Mouse (Mus musculus): Measurements from ENCODE around the gene Plcxd3. TPM values are rescaled to one million over a fixed set of nuclear protein-coding genes. Genes with fewer than 3 reads are reported as not detected.
A peak's percentile ranks its signal among the peaks of the same experiment; 100 is the strongest.

Gene Plcxd3
- polyA plus RNA-seq (2014; fragmentation: Nextera tagmentation; extraction: Ambion mirVana) = 26.3 and 33.3 TPM in 2 replicates

- Histone ChIP-seq H3K9me3 (replicated peaks; ENCODE audit: control insufficient read depth, low read length) (no peaks in the 10 kb centered on the region), H3K27ac (ENCODE audit: low read depth, low read length) (0 out of 2 replicates have a peak within 1 kb of the TSS, but pooled peaks have one; percentile 39), H3K36me3 (ENCODE audit: control insufficient read depth, insufficient read depth, low read length) (no peaks in the 10 kb centered on the region), H3K27me3 (replicated peaks; ENCODE audit: control insufficient read depth, insufficient read depth, low read length) (no peaks in the 10 kb centered on the region), H3K4me3 (ENCODE audit: low read depth, low read length) (peak within 1 kb of the TSS; percentile 49), H3K4me1 (ENCODE audit: control insufficient read depth, insufficient read depth, low read length) (peaks cover 19% of the 10 kb centered on the region), H3K9ac (ENCODE audit: low read length) (peak within 1 kb of the TSS; percentile 76), H3K4me2 (ENCODE audit: low read length) (peak within 1 kb of the TSS; percentile 92)
- DNase-seq (ENCODE audit: low spot score) (peak; percentile 89), ATAC-seq (peak; percentile 93)
- under 1% methylated on average over 33 of the region's 33 CpGs for WGBS
These were observed at the start of gene Plcxd3 for GRCm38 (mm10) chr15:4375423-4376220. TSS of gene Plcxd3 (plus strand) at chr15:4375491.

- no peak overlapping the region for H3K27ac ChIP-seq (ENCODE audit: low read depth, low read length)
- no peak for ATAC-seq
- H3K4me2 ChIP-seq (ENCODE audit: low read length) = no peak overlapping the region
- H3K27me3 ChIP-seq (replicated peaks; ENCODE audit: control insufficient read depth, insufficient read depth, low read length) = no peaks in the 10 kb centered on the region
- no peaks in the 10 kb centered on the region for H3K4me1 ChIP-seq (ENCODE audit: control insufficient read depth, insufficient read depth, low read length)
- no peaks in the 10 kb centered on the region for H3K9me3 ChIP-seq (replicated peaks; ENCODE audit: control insufficient read depth, low read length)
- 79% methylated on average over 4 of the region's 4 CpGs for WGBS
- H3K36me3 ChIP-seq (ENCODE audit: control insufficient read depth, insufficient read depth, low read length) = no peaks in the 10 kb centered on the region
- no peak for DNase-seq (ENCODE audit: low spot score)
- H3K9ac ChIP-seq (ENCODE audit: low read length) = no peak overlapping the region
- no peak overlapping the region for H3K4me3 ChIP-seq (ENCODE audit: low read depth, low read length)
These were observed 43.4 kb upstream of the Plcxd3 start for GRCm38 (mm10) chr15:4331867-4332266.

GRCm38 (mm10) chr15:4341620-4342019, 33.7 kb upstream of the Plcxd3 start:
- Histone ChIP-seq H3K4me1 (ENCODE audit: control insufficient read depth, insufficient read depth, low read length) (no peaks in the 10 kb centered on the region), H3K9me3 (replicated peaks; ENCODE audit: control insufficient read depth, low read length) (no peaks in the 10 kb centered on the region), H3K4me2 (ENCODE audit: low read length) (no peak overlapping the region), H3K27me3 (replicated peaks; ENCODE audit: control insufficient read depth, insufficient read depth, low read length) (no peaks in the 10 kb centered on the region), H3K9ac (ENCODE audit: low read length) (no peak overlapping the region), H3K36me3 (ENCODE audit: control insufficient read depth, insufficient read depth, low read length) (no peaks in the 10 kb centered on the region), H3K4me3 (ENCODE audit: low read depth, low read length) (no peak overlapping the region), H3K27ac (ENCODE audit: low read depth, low read length) (no peak overlapping the region)
- DNase-seq (ENCODE audit: low spot score) = peak; percentile 27
- WGBS = 3% methylated on average over 4 of the region's 4 CpGs
- ATAC-seq = no peak

GRCm38 (mm10) chr15:4348816-4349553, 26.3 kb upstream of the Plcxd3 start:
- H3K36me3 ChIP-seq (ENCODE audit: control insufficient read depth, insufficient read depth, low read length) = no peaks in the 10 kb centered on the region
- no peak overlapping the region for H3K27ac ChIP-seq (ENCODE audit: low read depth, low read length)
- H3K4me2 ChIP-seq (ENCODE audit: low read length) = no peak overlapping the region
- no peaks in the 10 kb centered on the region for H3K9me3 ChIP-seq (replicated peaks; ENCODE audit: control insufficient read depth, low read length)
- no peaks in the 10 kb centered on the region for H3K27me3 ChIP-seq (replicated peaks; ENCODE audit: control insufficient read depth, insufficient read depth, low read length)
- ATAC-seq = no peak
- no peak overlapping the region for H3K4me3 ChIP-seq (ENCODE audit: low read depth, low read length)
- no peak for DNase-seq (ENCODE audit: low spot score)
- no peak overlapping the region for H3K9ac ChIP-seq (ENCODE audit: low read length)
- 38% methylated on average over 7 of the region's 7 CpGs for WGBS
- no peaks in the 10 kb centered on the region for H3K4me1 ChIP-seq (ENCODE audit: control insufficient read depth, insufficient read depth, low read length)

- H3K4me3 ChIP-seq (ENCODE audit: low read depth, low read length) = no peak overlapping the region
- no peak overlapping the region for H3K4me2 ChIP-seq (ENCODE audit: low read length)
These were observed 18.9 kb upstream of the Plcxd3 start for GRCm38 (mm10) chr15:4356397-4356796.

GRCm38 (mm10) chr15:4357706-4358105, 17.6 kb upstream of the Plcxd3 start:
- no peak for ATAC-seq

More at GRCm38 (mm10) chr15:4356397-4356796, 18.9 kb upstream of the Plcxd3 start:
- no peaks in the 10 kb centered on the region for H3K27me3 ChIP-seq (replicated peaks; ENCODE audit: control insufficient read depth, insufficient read depth, low read length)
- no peak overlapping the region for H3K27ac ChIP-seq (ENCODE audit: low read depth, low read length)
- H3K4me1 ChIP-seq (ENCODE audit: control insufficient read depth, insufficient read depth, low read length) = no peaks in the 10 kb centered on the region
- H3K36me3 ChIP-seq (ENCODE audit: control insufficient read depth, insufficient read depth, low read length) = no peaks in the 10 kb centered on the region
- H3K9ac ChIP-seq (ENCODE audit: low read length) = no peak overlapping the region
- H3K9me3 ChIP-seq (replicated peaks; ENCODE audit: control insufficient read depth, low read length) = no peaks in the 10 kb centered on the region; the same call in 1 of the 2 replicates
- WGBS = 85% methylated on average over 11 of the region's 11 CpGs
- ATAC-seq (no peak), DNase-seq (ENCODE audit: low spot score) (no peak)

GRCm38 (mm10) chr15:4367801-4368200, 7.5 kb upstream of the Plcxd3 start:
- no peaks in the 10 kb centered on the region for H3K9me3 ChIP-seq (replicated peaks; ENCODE audit: control insufficient read depth, low read length)
- no peak overlapping the region for H3K9ac ChIP-seq (ENCODE audit: low read length)
- no peaks in the 10 kb centered on the region for H3K27me3 ChIP-seq (replicated peaks; ENCODE audit: control insufficient read depth, insufficient read depth, low read length)
- WGBS = 77% methylated on average over 2 of the region's 2 CpGs
- no peak for ATAC-seq
- no peak overlapping the region for H3K4me3 ChIP-seq (ENCODE audit: low read depth, low read length)
- H3K27ac ChIP-seq (ENCODE audit: low read depth, low read length) = no peak overlapping the region
- no peaks in the 10 kb centered on the region for H3K4me1 ChIP-seq (ENCODE audit: control insufficient read depth, insufficient read depth, low read length)
- no peak overlapping the region for H3K4me2 ChIP-seq (ENCODE audit: low read length)
- no peaks in the 10 kb centered on the region for H3K36me3 ChIP-seq (ENCODE audit: control insufficient read depth, insufficient read depth, low read length)
- no peak for DNase-seq (ENCODE audit: low spot score)

More at GRCm38 (mm10) chr15:4357706-4358105, 17.6 kb upstream of the Plcxd3 start:
- 67% methylated on average over 4 of the region's 4 CpGs for WGBS
- Histone ChIP-seq H3K9me3 (replicated peaks; ENCODE audit: control insufficient read depth, low read length) (no peaks in the 10 kb centered on the region; the same call in 1 of the 2 replicates), H3K36me3 (ENCODE audit: control insufficient read depth, insufficient read depth, low read length) (no peaks in the 10 kb centered on the region), H3K4me3 (ENCODE audit: low read depth, low read length) (no peak overlapping the region), H3K27ac (ENCODE audit: low read depth, low read length) (no peak overlapping the region), H3K9ac (ENCODE audit: low read length) (no peak overlapping the region), H3K4me1 (ENCODE audit: control insufficient read depth, insufficient read depth, low read length) (no peaks in the 10 kb centered on the region), H3K27me3 (replicated peaks; ENCODE audit: control insufficient read depth, insufficient read depth, low read length) (no peaks in the 10 kb centered on the region), H3K4me2 (ENCODE audit: low read length) (no peak overlapping the region)
- no peak for DNase-seq (ENCODE audit: low spot score)

GRCm38 (mm10) chr15:4374453-4374990, 769 bp upstream of the Plcxd3 start:
- peaks cover 19% of the 10 kb centered on the region for H3K4me1 ChIP-seq (ENCODE audit: control insufficient read depth, insufficient read depth, low read length)
- no peaks in the 10 kb centered on the region for H3K9me3 ChIP-seq (replicated peaks; ENCODE audit: control insufficient read depth, low read length)
- ATAC-seq = peak; percentile 2; the same call in 1 of the 2 replicates
- peak overlapping the region; percentile 76; the same call in 1 of the 2 replicates for H3K9ac ChIP-seq (ENCODE audit: low read length)
- peak overlapping the region; percentile 49 for H3K4me3 ChIP-seq (ENCODE audit: low read depth, low read length)
- H3K36me3 ChIP-seq (ENCODE audit: control insufficient read depth, insufficient read depth, low read length) = no peaks in the 10 kb centered on the region
- H3K4me2 ChIP-seq (ENCODE audit: low read length) = peak overlapping the region; percentile 92
- H3K27me3 ChIP-seq (replicated peaks; ENCODE audit: control insufficient read depth, insufficient read depth, low read length) = no peaks in the 10 kb centered on the region
- H3K27ac ChIP-seq (ENCODE audit: low read depth, low read length) = no peak overlapping the region
- peak; percentile 55 for DNase-seq (ENCODE audit: low spot score)
- WGBS = 39% methylated on average over 6 of the region's 6 CpGs

All from forebrain, embryonic 14.5 days (tissue).